Mouse (Mus musculus): ENCODE measurements around the gene Znrd1as.

DNA sequence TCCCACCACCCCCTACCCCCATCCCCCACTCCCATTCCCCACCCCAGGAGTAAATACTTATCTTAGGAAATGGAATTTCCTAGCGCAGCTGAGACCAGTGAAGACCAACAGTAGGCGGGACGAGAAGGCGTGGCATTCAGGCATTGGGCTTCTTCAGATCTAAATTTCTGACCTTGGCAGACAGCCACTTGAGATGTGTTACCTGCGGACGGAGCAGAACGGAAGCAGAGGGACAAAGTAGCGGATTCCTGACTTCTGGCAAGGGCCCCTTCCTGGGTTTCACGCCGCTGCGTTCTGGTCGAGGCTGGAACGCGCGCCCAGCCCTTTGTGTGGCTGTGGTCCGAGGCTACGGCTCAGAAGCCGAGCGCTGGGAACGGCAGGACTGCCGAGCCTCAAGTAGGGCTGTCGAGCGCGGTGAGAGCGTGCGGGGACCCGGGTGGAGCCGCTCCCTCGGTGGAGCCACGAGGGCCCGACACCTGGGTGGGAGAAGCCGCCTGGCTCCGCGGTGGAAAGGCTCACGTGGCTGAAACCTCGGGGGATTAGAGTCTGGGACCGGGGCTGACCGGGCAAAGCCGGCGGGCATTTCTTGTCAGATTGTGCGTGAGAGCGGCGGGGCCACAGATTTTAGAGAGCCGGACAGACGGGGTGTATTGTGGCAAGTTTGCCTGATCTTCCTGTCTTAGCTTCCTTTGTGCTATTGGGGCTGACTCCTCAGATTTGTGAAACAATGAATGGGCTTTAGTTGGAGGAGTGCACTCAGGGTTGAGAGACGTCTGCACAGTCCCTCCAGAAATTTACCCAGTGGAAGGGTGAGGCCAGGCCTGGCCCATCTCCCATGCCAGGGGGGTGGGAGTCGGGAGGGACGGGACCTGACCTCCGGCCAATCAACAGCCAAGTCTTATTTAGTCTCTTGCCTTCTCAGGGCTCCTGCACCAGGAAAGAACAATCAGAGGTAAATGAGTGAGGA, 44.3 kb downstream of the Znrd1as start:
- no peak for TF ChIP-seq CTCF (conservative IDR thresholded peaks at IDR 0.05; ENCODE audit: low read length)
- TF ChIP-seq NANOG (IDR thresholded peaks at IDR 0.05; ENCODE audit: borderline replicate concordance, low read length), result no peak

Data from E14TG2a.4 (cell line).